Mouse (Mus musculus) thymus, postnatal 25 days (tissue): ENCODE results near the gene Rpl27.
"Not testable (repeated sequence)": the region's sequence is repeated elsewhere in the genome, so short reads cannot be mapped to it uniquely, and the experiment has no call there.

Source experiments
- DNase-seq: peaks from one replicate; pipeline ENCODE4 v3.0.0; 2022

Rpl27 gene

GRCm38 (mm10) chr11:101442127-101442693 is at the start of gene Rpl27:
Gene Rpl27 (plus strand): TSS chr11:101442298.
- peak; percentile 96 for DNase-seq

DNA sequence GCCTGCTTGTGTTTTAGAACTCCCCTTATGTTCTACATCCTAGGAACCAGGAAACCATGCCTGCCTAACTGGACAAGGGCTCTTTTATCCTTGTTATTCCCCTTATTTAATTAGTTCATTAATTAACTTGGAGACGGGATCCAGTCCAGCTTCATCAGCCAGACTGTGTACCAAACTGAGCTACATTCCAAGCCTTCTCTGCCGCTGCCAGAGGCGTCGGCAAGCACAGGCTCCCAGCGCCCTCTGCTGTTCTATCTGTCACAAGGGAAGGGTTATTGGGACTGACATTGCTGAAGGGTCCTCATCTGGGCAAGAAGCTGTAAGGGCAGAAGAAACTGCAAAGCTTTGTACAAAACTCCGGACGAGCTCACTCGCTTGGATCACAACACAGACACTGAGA is 47.0 kb upstream of the Rpl27 start:
- peak; percentile 69 for DNase-seq

DNA sequence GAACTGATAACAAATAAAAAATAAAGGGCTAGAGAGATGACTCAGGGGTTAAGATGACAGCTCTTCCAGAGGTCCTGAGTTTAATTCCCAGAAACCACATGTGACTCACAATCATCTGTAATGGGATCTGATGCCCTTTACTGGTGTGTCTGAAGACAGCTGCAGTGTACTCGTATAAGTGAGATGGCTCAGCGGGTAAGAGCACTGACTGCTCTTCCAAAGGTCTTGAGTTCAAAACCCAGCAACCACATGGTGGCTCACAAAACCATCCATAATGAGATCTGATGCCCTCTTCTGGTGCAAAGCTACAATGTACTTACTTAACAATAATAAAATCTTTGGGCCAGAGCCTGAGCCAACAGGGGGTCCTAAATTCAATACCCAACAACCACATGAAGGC is 26.8 kb upstream of the Rpl27 start:
- DNase-seq = no peak

- peak; percentile 27 for DNase-seq
Measured at GRCm38 (mm10) chr11:101416433-101417100, 25.5 kb upstream of the Rpl27 start.

GRCm38 (mm10) chr11:101417101-101417855 is 24.8 kb upstream of the Rpl27 start, which contains the start of gene Aarsd1:
Gene Aarsd1 (minus strand): TSS chr11:101417615.
- peak; percentile 92 for DNase-seq

GRCm38 (mm10) chr11:101418991-101419390 is 23.1 kb upstream of the Rpl27 start:
- DNase-seq = no peak

- no peak for DNase-seq
Measured at GRCm38 (mm10) chr11:101419610-101420009, 22.5 kb upstream of the Rpl27 start.

- DNase-seq = no peak
Measured at GRCm38 (mm10) chr11:101420148-101420547, 21.9 kb upstream of the Rpl27 start.

DNA sequence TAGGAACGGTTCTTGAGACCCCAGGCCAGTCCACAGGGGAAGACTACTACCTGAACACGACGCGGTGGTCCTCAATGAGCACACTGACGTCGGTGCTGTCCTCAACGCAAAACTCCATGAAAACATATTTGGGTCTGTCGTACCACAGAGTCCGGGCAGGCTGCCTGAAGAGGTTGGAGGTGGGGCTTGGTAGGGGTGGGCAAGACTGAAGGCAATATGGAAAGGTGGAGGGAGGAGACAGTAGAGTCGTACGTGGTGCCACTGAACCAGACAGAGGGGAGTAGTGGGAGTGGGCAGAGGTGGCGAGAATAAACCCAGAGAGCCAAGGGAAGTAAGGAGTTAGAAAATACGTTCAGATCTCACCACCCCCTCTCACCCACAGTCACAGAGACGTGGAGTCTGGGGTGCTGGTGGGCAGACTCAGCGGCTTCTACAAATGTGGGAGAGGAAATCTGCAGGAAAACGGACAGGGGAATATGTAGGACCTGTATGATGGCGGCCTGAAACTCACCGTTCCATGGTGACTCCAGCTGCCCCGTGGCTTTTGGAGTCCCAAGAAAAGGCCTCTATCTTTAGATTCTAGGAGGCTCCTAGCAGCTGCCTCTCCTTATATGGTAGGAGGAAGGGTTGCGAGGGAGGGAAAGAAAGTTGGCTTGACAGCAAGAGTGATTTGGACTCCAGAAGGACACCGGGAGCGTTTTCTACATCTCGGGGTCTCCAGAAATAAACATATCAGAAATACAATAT is 17.8 kb upstream of the Rpl27 start, which contains the start of gene Gm27029:
TSS of gene Gm27029 (minus strand) at position 692 of the 747 bp plus-strand sequence.
- DNase-seq = no peak

- DNase-seq = peak; percentile 99
Measured at GRCm38 (mm10) chr11:101424925-101425813, 16.9 kb upstream of the Rpl27 start, which contains the start of the genes Rundc1 and Ptges3l. Gene Rundc1 (plus strand): TSS chr11:101425085. Gene Ptges3l (minus strand): TSS chr11:101425333.

GRCm38 (mm10) chr11:101426165-101426564 is 15.9 kb upstream of the Rpl27 start:
- no peak for DNase-seq

DNA sequence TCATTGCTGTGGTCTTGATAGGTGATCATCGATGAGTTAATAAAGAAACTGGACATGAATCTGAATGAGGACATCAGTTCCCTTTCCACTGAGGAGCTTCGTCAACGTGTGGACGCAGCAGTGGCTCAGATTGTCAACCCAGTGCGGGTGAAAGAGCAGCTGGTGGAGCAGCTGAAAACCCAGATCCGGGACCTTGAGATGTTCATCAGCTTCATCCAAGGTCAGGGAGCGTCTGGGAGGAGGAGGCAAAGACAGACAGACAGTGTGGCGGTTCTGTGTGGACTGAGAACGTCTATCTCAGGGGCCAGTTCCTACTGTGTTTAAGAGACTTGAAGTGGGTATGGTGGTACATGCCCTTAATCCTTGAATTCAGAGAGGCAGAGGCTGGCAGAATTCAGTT is 10.8 kb upstream of the Rpl27 start:
- DNase-seq = no peak

GRCm38 (mm10) chr11:101433396-101433795 is 8.7 kb upstream of the Rpl27 start:
- no peak for DNase-seq

- no peak for DNase-seq
Measured at GRCm38 (mm10) chr11:101435831-101436230, 6.3 kb upstream of the Rpl27 start.

DNA sequence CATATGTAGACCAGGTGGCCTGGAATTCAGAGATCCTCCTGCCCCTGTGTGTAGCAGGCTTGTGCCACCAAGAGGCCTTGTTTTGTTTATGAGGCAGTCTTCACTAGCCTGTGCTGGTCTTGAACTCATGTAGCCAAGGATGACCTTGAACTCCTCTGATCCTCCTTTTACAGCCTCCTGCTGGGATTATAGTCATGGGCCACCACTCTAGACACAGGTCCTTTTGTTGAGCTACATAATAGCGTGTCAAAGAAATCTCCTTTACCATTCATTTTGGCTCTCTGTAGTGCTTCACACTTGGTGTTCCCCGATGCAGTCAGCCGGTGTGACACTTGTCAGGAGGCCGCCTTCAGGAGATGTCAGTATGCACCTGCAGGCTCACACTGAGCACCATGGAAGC is 5.2 kb upstream of the Rpl27 start:
- DNase-seq = no peak

GRCm38 (mm10) chr11:101438006-101438405 is 4.1 kb upstream of the Rpl27 start:
- DNase-seq = not testable (repeated sequence)

- DNase-seq = not testable (repeated sequence)
Measured at GRCm38 (mm10) chr11:101441450-101442126, 510 bp upstream of the Rpl27 start.

GRCm38 (mm10) chr11:101442760-101443159 is 662 bp downstream of the Rpl27 start:
- DNase-seq = no peak

- no peak for DNase-seq
Measured at GRCm38 (mm10) chr11:101446319-101446718, 4.2 kb downstream of the Rpl27 start.

GRCm38 (mm10) chr11:101446860-101447259 is 4.8 kb downstream of the Rpl27 start:
- DNase-seq = not testable (repeated sequence)

GRCm38 (mm10) chr11:101447786-101448185 is 5.7 kb downstream of the Rpl27 start:
- peak; percentile 16 for DNase-seq
